Mouse (Mus musculus): ENCODE measurements around the gene Ralbp1.

The Ralbp1 gene

GRCm38 (mm10) chr17:65896016-65896415 lies 10.4 kb upstream of the Ralbp1 start:
- no peak for DNase-seq (ENCODE audit: low spot score)

- no peak for DNase-seq (ENCODE audit: low spot score)
These were observed 3.9 kb upstream of the Ralbp1 start for GRCm38 (mm10) chr17:65889476-65889875.

GRCm38 (mm10) chr17:65886571-65886970 lies 973 bp upstream of the Ralbp1 start:
- DNase-seq (ENCODE audit: low spot score) = peak; percentile 27

GRCm38 (mm10) chr17:65885398-65885696 lies 251 bp downstream of the Ralbp1 start:
- no peak for DNase-seq (ENCODE audit: low spot score)

GRCm38 (mm10) chr17:65884691-65885397 lies 754 bp downstream of the Ralbp1 start:
- peak; percentile 100 for DNase-seq (ENCODE audit: low spot score)

- DNase-seq (ENCODE audit: low spot score) = peak; percentile 25
These were observed 1.4 kb downstream of the Ralbp1 start for GRCm38 (mm10) chr17:65884061-65884669.

GRCm38 (mm10) chr17:65877026-65877425 lies 8.6 kb downstream of the Ralbp1 start:
- no peak for DNase-seq (ENCODE audit: low spot score)

- DNase-seq (ENCODE audit: low spot score) = no peak
These were observed 11.8 kb downstream of the Ralbp1 start for GRCm38 (mm10) chr17:65873834-65874233.

- DNase-seq (ENCODE audit: low spot score) = no peak
These were observed 12.4 kb downstream of the Ralbp1 start for GRCm38 (mm10) chr17:65873156-65873555.

- peak; percentile 66 for DNase-seq (ENCODE audit: low spot score)
These were observed 12.9 kb downstream of the Ralbp1 start for GRCm38 (mm10) chr17:65872652-65873051.

- no peak for DNase-seq (ENCODE audit: low spot score)
These were observed 13.5 kb downstream of the Ralbp1 start for GRCm38 (mm10) chr17:65872051-65872450.

- DNase-seq (ENCODE audit: low spot score) = no peak
These were observed 14.0 kb downstream of the Ralbp1 start for GRCm38 (mm10) chr17:65871641-65872041.

- DNase-seq (ENCODE audit: low spot score) = peak; percentile 80
These were observed 15.5 kb downstream of the Ralbp1 start for GRCm38 (mm10) chr17:65870146-65870545.

- DNase-seq (ENCODE audit: low spot score) = no peak
These were observed 15.9 kb downstream of the Ralbp1 start for GRCm38 (mm10) chr17:65869720-65870119.

- no peak for DNase-seq (ENCODE audit: low spot score)
These were observed 17.6 kb downstream of the Ralbp1 start for GRCm38 (mm10) chr17:65867996-65868395.

GRCm38 (mm10) chr17:65866201-65866600 lies 19.4 kb downstream of the Ralbp1 start:
- DNase-seq (ENCODE audit: low spot score) = no peak

- no peak for DNase-seq (ENCODE audit: low spot score)
These were observed 20.3 kb downstream of the Ralbp1 start for GRCm38 (mm10) chr17:65865265-65865664.

GRCm38 (mm10) chr17:65864742-65865141 lies 20.9 kb downstream of the Ralbp1 start:
- DNase-seq (ENCODE audit: low spot score) = peak; percentile 82

- DNase-seq (ENCODE audit: low spot score) = no peak
These were observed 21.8 kb downstream of the Ralbp1 start for GRCm38 (mm10) chr17:65863830-65864229.

- DNase-seq (ENCODE audit: low spot score) = peak; percentile 72
These were observed 23.0 kb downstream of the Ralbp1 start for GRCm38 (mm10) chr17:65862579-65862978.

GRCm38 (mm10) chr17:65857617-65858016 lies 28.0 kb downstream of the Ralbp1 start:
- DNase-seq (ENCODE audit: low spot score) = no peak

GRCm38 (mm10) chr17:65854006-65854405 lies 31.6 kb downstream of the Ralbp1 start:
- no peak for DNase-seq (ENCODE audit: low spot score)

GRCm38 (mm10) chr17:65853326-65853725 lies 32.3 kb downstream of the Ralbp1 start:
- no peak for DNase-seq (ENCODE audit: low spot score)

- no peak for DNase-seq (ENCODE audit: low spot score)
These were observed 33.8 kb downstream of the Ralbp1 start for GRCm38 (mm10) chr17:65851749-65852148.

All from embryo, embryonic 10 days (tissue).